Comparison of ENCODE assay signal across 15 mouse cellular contexts in the genomic region with DNA sequence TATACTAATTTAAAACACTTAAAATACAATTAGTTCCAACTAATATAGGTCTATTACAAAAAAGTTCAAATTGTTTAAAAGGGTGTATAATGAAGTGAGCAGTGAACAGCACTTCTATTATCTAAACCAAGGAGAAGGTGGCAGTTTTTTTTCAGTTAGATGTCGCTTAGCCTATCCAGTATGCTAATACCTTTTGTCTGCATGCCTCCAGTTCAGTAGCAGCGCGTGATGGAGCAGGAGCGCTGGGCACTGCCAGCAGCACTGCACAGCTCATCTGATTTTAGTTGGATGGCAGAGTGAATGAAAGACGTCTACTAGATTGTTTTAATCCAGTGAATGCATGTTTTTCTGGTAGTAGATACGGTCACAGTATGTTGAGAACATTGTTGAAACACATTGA. TPM values are rescaled to one million over a fixed set of nuclear protein-coding genes. Genes with fewer than 3 reads are reported as not detected.
A peak's percentile ranks its signal among the peaks of the same experiment; 100 is the strongest.
DNase-seq lines count a peak whose midpoint lies in the region; ATAC-seq and TF ChIP-seq lines count a peak whose summit lies in the region.
"Had no signal": no experiment of that assay in that cellular context is flagged by ENCODE, and none has a peak within 500 bp of the region (broad histone marks: within the 10 kb centered on the region; RNA-seq: fewer than 3 reads in every experiment).

No protein-coding gene starts in this region.

- TF ChIP-seq CTCF in brain, embryonic 14.5 days (IDR thresholded peaks at IDR 0.05; ENCODE audit: borderline replicate concordance, extremely low read depth, insufficient read depth, insufficient read length) = no peak

- H3K27me3 ChIP-seq in hindbrain, embryonic 12.5 days = no peaks in the 10 kb centered on the region
- no peaks in the 10 kb centered on the region for H3K27me3 ChIP-seq in midbrain, embryonic 15.5 days (replicated peaks)
- H3K27me3 ChIP-seq in heart, embryonic 11.5 days (ENCODE audit: control insufficient read depth, insufficient read depth, low read length) = no peaks in the 10 kb centered on the region
- H3K27me3 ChIP-seq: liver, embryonic 15.5 days; stomach, embryonic 15.5 days had no signal

- H3K36me3 ChIP-seq in hindbrain, embryonic 12.5 days = no peaks in the 10 kb centered on the region
- H3K36me3 ChIP-seq in midbrain, embryonic 15.5 days (replicated peaks) = no peaks in the 10 kb centered on the region
- no peaks in the 10 kb centered on the region for H3K36me3 ChIP-seq in heart, embryonic 11.5 days (ENCODE audit: control insufficient read depth, insufficient read depth, low read length)
- H3K36me3 ChIP-seq: liver, embryonic 15.5 days; stomach, embryonic 15.5 days had no signal

- TF ChIP-seq POLR2A in brain, embryonic 14.5 days (IDR thresholded peaks at IDR 0.05; ENCODE audit: borderline replicate concordance, extremely low read depth, insufficient read depth, insufficient read length, poor library complexity, severe bottlenecking) = no peak

- no peak overlapping the region for H3K4me3 ChIP-seq in hindbrain, embryonic 12.5 days
- H3K4me3 ChIP-seq in midbrain, embryonic 15.5 days = no peak overlapping the region
- H3K4me3 ChIP-seq in heart, embryonic 11.5 days (ENCODE audit: low read depth, low read length) = no peak overlapping the region
- H3K4me3 ChIP-seq: embryonic facial prominence, embryonic 10.5 days; liver, embryonic 15.5 days; stomach, embryonic 15.5 days had no signal

- 0 out of 2 replicates have a peak overlapping the region, but pooled peaks have one; percentile 27 for H3K9ac ChIP-seq in hindbrain, embryonic 12.5 days
- no peak overlapping the region for H3K9ac ChIP-seq in midbrain, embryonic 15.5 days
- H3K9ac ChIP-seq in heart, embryonic 11.5 days (ENCODE audit: low read depth, low read length) = no peak overlapping the region
- H3K9ac ChIP-seq: liver, embryonic 15.5 days; stomach, embryonic 15.5 days had no signal

- peaks cover 13% of the 10 kb centered on the region for H3K4me1 ChIP-seq in hindbrain, embryonic 12.5 days
- H3K4me1 ChIP-seq in midbrain, embryonic 15.5 days = peaks cover 17% of the 10 kb centered on the region
- peaks cover 4% of the 10 kb centered on the region; the same call in 1 of the 2 replicates for H3K4me1 ChIP-seq in heart, embryonic 11.5 days (ENCODE audit: control insufficient read depth, insufficient read depth, low read length)
- H3K4me1 ChIP-seq: embryonic facial prominence, embryonic 10.5 days; liver, embryonic 15.5 days; stomach, embryonic 15.5 days had no signal

- no peaks in the 10 kb centered on the region for H3K9me3 ChIP-seq in hindbrain, embryonic 12.5 days (replicated peaks)
- no peaks in the 10 kb centered on the region for H3K9me3 ChIP-seq in midbrain, embryonic 15.5 days
- H3K9me3 ChIP-seq in heart, embryonic 11.5 days (replicated peaks; ENCODE audit: control insufficient read depth, low read length) = no peaks in the 10 kb centered on the region
- H3K9me3 ChIP-seq: embryonic facial prominence, embryonic 10.5 days; liver, embryonic 15.5 days; stomach, embryonic 15.5 days had no signal

- ATAC-seq in hindbrain, embryonic 12.5 days (ENCODE audit: low FRiP score) = peak; percentile 84
- ATAC-seq in midbrain, embryonic 15.5 days (replicated peaks) = peak; percentile 80
- no peak for ATAC-seq in heart, embryonic 11.5 days (replicated peaks; ENCODE audit: insufficient number of reproducible peaks, low FRiP score, low TSS enrichment)

- DNase-seq in cerebellum, postnatal 10 days = peak; percentile 20 to 22
- no peak for DNase-seq in cerebellum, postnatal 4 days (ENCODE audit: low spot score in 2 of 2)
- DNase-seq in brain, embryonic 14.5 days (ENCODE audit: low read depth) = peak; percentile 95
- DNase-seq in ovary, postnatal 14 days (ENCODE audit: low spot score) = no peak
- DNase-seq in adrenal gland, postnatal 14 days = no peak
- DNase-seq: kidney, adult 11 months; right cerebral cortex, postnatal 25 days; thymus, postnatal 14 days had no signal

- H3K4me2 ChIP-seq in hindbrain, embryonic 12.5 days (replicated peaks) = no peak overlapping the region
- H3K4me2 ChIP-seq in midbrain, embryonic 15.5 days = peak overlapping the region; percentile 30; the same call in 1 of the 2 replicates
- H3K4me2 ChIP-seq in heart, embryonic 11.5 days = no peak overlapping the region
- H3K4me2 ChIP-seq: liver, embryonic 15.5 days; stomach, embryonic 15.5 days had no signal

- 31% methylated on average over 6 of the region's 6 CpGs for WGBS in hindbrain, embryonic 12.5 days
- WGBS in midbrain, embryonic 15.5 days = 13% methylated on average over 6 of the region's 6 CpGs
- WGBS in heart, embryonic 11.5 days (ENCODE audit: insufficient replicate concordance) = 71% methylated on average over 6 of the region's 6 CpGs

- H3K27ac ChIP-seq in hindbrain, embryonic 12.5 days = peak overlapping the region; percentile 40; the same call in 1 of the 2 replicates
- peak overlapping the region; percentile 72 for H3K27ac ChIP-seq in midbrain, embryonic 15.5 days
- no peak overlapping the region for H3K27ac ChIP-seq in heart, embryonic 11.5 days (ENCODE audit: low read depth, low read length)
- H3K27ac ChIP-seq: embryonic facial prominence, embryonic 10.5 days; liver, embryonic 15.5 days; macrophage; stomach, embryonic 15.5 days had no signal

RNA-seq across cellular contexts. Expression of gene Bmpr2, which starts 25.8 kb away (rescaled TPM):
- polyA plus RNA-seq in brain, embryonic 14.5 days (2012; rRNA removed) = 20.1 and 26.8 TPM in 2 replicates
- polyA plus RNA-seq in hindbrain, embryonic 12.5 days (2016; fragmentation: Nextera tagmentation; extraction: Ambion mirVana) = 12.5 and 13.7 TPM in 2 replicates
- polyA plus RNA-seq in midbrain, embryonic 15.5 days (2015; fragmentation: Nextera tagmentation; extraction: Ambion mirVana) = 9.6 and 9.8 TPM in 2 replicates
- 12.0 and 12.7 TPM in 2 replicates for polyA plus RNA-seq in heart, embryonic 11.5 days (2014; fragmentation: Nextera tagmentation; extraction: Ambion mirVana)
- 62.0 and 64.6 TPM in 2 replicates for total RNA-seq in adrenal gland, postnatal 14 days (2021)

Comparison
In these comparisons a context has a peak if more than half of its experiments do, and no peak if none do; other contexts are left out.
1. DNase-seq: peak in cerebellum, postnatal 10 days (2 of 2) and brain, embryonic 14.5 days (single experiment); none in cerebellum, postnatal 4 days (0 of 2), ovary, postnatal 14 days (single experiment) and adrenal gland, postnatal 14 days (single experiment).